Mouse (Mus musculus): ENCODE results near the gene Cybrd1.

Gene Cybrd1

DNA sequence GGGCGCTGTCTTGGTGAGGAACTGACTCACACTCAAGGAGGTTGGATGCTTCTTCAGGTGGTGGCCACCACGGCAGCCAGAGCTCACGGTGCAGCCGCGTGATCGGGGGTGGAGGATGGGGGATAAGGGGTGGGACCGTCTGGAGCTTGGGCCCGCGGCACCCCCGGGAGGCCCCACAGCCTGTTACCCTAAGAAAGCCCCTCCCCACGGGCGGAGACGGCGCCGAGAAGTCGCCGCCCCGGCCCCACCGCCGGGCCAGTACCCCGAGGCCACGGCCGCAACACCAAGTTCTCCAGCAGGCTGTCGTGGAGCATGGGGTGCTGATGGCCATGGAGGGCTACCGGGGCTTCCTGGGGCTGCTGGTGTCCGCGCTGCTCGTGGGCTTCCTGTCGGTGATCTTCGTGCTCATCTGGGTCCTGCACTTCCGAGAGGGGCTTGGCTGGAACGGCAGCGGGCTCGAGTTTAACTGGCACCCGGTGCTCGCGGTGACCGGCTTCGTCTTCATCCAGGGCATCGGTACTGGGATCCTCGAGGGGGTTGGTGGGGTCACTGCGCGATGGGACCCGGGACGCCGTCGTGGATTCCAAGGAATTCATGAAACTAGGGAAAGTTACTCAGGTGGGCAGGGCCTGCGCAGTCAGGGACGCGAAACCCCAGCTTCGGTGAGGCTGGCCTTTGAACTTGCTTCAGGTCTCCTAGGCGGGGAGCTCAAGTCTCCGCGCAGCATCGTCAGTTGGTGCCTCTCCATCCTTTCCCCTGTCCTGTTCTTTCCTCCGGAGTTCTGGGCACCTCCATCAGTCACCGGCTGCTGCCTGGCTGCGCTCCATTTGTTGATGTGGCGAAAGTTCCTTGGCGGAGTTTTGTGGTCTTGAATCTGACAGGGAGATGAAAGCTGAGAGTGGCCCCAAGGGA is at the start of gene Cybrd1:
Gene Cybrd1 (plus strand): TSS at position 127 of the 912 bp plus-strand sequence.
- no peak for DNase-seq

DNA sequence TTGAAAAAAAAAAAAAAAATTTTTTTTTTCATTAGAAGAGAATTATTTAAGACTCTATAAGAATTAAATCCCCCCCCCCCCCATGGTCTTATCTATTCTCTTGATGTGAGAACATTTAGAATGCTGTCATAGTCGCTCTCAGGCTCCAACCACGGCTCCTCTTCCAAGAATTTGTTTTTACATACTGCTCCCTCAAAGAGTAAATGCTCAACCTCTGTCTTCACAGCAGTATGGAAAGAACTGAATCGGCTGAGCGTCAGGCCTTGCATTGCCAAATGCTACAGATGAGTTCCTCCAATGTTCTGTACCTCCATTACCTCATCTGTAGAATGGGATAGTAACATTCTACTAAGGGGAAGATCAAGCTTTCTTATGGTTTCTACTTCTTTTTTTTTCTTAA is 46.1 kb upstream of the Cybrd1 start:
- no peak for DNase-seq

DNA sequence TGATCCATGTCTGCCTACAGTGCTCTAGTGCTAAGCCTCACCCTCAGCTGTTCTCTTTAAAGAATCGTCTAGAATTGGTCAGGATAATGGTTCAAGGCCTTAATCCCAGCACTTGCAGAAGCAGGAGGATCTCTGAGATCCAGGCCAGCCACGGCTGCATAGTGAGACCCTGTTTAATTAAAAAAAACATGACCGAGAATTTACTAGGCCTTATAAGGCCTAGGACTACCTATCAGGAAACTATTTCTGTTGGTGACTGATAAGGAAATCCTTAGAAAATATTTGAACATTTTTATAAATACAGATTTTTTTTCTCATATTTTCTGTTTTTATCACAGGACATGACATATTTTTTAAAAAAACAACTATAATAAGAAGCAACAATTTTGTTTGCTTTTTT is 44.4 kb upstream of the Cybrd1 start:
- DNase-seq = no peak

DNA sequence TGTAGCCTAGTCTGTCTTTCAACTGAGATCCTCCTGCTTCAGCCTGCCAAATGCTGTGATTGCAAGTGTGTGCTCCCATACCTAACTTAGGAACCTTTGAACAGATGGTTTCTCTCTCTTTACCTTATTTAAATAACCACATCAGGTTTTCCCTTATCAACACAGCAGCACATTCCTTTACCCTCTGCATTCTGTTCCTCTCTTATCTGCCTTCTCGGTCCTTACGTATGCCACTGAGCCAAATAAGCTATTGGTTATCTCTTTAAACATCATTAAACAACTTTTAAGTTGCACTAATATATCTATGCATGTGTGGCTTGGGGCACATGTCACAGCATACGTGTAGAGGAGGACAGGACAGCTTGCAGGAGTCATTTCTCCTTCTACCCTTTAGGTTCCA is 43.9 kb upstream of the Cybrd1 start:
- no peak for DNase-seq

DNA sequence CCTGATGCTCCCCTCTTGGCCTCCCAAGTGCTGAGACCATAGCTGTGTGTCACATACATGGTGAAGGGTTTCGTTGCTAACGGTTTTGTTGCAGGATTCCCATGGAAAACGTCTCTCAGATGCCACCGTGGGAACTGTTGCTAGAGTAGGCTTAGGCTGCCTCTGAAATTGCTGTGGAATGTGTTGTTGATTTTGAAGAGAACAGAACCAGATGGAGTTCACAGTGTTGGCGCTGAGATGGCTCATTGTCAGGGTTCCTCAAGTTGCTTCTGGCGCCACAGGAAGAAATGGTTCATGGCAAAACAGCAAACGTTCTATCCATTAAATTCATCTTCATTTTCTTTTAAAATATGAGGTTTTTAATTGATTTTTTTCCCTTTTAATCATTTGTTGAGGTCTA is 35.3 kb upstream of the Cybrd1 start:
- DNase-seq = no peak

DNA sequence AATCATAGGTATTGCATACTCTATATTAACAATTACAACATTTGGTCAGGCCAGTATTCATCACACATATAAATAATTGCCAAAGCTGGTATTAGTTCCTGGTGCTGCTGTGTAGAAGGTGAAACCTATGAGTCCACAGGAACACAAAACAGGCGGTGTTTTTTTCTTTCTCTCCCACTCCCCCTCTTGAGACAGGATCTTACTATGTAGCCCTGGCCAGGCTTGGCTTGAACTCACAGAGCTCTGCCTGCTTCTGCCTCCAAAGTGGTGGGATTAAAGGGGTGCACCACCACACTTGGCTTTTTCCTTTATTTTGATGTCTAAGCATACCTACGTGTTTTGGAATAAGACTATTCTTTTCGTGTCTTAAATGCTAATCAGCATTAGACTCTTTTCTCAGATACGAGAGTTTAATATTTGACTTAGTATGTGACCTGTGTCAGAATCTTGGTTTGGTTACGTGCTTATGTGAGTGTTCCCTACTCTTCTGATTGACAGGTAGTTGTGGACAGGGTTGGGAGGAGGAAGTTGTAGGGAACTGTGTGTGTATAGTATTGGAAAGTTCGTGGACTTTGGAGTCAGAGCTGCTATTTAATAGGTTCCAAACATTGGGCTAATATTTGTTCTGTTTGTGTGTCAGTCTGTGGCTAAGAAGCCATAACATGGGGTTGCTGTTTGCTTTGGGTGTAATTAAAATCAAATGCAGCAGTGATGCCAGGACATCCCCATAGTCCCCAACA is 34.1 kb upstream of the Cybrd1 start:
- DNase-seq = no peak

DNA sequence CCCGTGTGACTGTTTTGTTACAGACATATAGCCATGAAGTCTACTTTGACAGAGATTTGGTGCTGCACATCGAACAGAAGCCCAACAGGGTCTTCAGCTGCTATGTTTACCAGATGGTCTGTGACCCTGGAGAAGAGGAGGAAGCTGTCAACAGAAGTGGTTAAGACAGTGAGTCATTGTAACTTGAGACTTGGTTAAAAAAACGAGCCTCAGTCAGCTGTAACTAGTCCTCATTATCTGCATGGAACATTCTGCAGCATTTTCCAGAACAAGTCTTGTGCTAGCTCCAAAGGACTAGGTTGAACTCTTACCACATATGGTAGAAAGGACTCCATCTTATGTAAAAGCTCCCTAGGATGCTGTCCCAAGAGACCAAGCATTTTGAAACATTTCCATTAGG is 28.0 kb upstream of the Cybrd1 start:
- DNase-seq = no peak

DNA sequence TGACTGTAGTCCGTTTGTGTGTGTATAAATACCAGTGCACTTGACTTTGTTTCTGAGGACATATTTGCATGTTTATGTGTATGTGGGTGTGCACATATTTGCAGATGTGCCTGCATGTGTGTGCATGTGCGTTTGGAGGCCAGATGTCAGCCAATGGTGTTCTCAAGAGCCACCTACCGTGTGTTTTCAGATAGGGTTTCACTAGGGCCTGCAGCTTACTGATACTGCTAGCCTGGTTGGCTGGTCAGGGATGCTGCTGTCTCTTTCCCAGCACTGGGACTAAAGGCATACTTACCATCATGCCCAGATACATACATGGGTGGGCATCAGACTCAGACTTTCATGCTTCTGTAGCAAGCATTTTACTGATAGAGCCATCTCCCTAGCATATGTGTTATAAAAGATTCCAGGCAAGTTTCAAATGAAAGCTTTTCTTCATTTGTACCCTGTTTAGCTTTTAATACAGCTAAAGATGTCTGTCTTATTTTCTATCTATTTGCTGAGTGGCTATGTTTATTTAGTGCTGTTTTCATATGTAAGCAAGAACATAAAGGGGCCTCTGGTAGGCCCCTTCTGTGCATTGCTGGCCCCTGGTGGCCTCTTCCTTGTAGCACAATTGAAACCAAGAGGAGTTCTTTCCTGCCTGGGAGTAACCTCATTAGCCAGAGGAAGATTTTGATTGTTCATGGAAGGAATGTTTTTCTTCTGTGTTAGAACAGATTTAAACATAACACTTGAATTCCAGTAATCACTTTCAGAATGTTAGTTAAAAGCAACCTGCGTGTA is 26.9 kb upstream of the Cybrd1 start:
- no peak for DNase-seq

DNA sequence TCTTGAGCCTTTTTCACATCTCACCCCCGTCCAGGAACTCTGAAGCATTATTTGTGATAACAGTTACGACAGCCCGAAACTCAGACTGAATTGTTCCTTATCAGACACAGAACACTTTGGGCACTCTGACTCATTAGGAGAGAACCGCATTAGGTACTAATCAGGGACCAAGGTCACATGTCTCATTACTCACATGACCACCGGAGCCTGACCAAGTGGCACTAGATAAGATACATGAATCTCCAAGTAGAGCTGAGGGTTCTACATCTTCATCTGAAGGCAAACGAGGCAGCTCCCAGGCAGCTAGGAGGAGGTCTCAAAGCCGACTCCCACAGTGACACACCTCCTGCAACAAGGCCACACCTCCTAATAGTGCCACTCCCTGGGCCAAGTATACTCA is 21.6 kb upstream of the Cybrd1 start:
- no peak for DNase-seq

DNA sequence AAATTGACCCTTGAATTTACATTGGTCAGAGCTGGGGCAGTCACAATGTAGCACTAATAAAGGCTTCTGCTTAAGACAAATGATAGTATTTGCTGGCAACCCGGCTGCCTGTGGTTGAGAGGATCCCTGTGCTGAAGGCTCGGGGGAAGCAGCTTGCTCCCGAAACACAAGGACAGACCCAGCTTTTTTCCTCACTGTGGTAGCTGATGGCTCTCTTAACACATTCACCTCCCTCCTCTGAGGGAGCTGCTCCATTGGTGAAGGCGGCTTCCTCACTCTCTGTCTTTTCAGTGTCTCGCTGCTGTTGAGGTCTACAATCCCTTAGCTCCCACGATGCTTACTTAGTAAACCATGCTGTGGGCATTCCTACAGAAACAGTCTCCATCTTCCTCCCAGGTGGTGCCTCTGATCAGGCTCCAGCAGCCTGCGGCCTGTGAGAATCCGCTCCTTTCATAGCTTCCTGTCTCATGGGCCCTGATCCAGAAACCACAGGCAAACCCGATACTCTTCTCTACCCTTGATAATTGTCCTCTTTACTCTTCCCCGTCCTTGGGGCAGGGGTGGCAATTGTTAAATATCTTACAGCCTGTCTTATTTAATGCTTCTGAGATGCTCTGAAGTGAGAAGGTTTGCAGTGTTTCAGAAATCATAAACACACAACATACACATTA is 15.0 kb upstream of the Cybrd1 start:
- DNase-seq = no peak

DNA sequence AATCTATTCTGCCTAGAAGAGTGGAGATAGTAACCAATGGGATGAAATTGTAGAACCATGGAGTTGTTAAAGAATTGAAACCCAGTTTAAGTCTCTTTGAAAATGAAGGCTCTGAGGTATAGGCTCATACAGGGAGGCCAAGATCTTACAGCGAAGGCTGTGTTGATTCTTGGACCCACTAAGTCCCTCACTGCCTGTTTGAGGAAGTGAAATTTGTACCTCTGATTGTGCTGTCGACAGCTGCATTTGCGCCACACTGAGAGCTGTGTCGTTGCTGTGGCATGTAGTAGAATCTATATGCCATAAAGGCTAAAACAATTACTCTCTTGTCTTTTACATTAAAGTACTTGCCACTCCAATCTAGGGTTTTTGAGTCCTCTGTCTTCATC is 14.4 kb upstream of the Cybrd1 start:
- DNase-seq = no peak

DNA sequence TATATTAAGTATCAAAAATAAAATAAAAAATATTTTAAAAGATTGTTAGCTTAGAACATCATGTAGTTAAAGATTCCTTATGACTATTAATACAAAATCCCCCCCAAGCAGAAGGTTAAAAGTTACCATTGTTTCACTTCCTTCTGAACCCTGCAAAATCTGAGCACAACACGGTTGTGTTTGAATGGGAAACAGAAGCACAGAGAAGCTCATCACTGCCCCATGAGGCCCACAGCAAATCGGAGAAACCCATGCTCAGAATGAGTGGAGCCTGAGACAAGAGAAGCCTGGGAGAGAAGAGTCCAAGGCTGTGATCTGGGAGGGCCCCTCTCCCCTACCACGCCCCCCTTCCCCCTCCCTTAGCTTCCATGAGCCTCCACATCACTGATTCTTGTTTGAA is 13.0 kb upstream of the Cybrd1 start:
- no peak for DNase-seq

DNA sequence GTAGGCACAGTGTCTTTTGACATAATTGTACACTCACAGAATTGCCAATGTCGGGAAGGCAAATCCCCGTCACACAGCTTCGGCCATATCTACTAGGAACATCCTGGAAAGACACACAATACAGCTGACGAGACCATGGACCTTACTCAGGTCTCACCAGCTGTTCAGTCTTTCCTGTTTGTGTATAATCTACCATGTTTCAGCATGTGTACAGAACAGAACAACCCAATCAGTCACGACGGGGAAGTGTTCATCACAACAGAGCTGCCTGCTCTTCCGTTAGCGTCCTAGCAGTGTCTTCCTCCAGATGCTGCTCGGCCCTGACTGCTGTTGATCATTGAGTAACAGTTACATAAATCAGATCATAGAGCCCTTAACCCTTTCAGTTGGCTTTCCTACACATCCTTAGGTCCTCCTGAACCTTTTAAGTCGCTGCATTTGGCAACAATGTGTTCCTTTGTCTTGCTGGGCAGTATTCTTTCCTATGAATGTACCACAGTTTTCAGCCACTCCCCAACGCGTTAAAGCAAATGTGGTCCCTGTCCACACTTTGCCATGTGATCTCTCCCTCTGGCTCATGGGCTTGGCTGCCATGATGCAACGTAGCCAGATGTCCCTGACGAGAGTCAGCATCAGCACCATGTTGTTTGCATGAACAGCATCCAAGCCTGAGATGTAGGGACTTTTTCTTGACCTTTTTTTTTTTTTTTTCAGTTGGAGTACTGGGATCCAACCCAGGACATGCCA is 12.1 kb upstream of the Cybrd1 start:
- no peak for DNase-seq

DNA sequence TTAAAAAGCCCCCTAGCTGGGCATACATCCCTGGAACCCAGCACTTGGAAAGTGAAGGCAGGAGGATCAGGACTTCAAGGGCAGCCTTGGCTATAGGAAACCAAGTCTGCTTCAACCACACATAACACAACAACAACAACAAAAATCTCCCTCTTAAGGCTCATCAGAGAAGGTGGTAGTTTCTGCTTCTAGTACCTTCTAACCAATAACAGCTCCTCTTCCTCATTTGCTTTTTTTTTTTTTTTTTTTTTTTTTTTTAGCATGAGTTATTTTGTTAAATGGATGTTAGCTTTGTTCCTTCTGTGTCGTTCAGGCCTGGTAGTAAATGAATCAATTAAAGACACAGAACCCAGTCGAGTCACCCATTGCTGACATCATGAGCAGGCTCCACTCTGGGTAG is 10.5 kb upstream of the Cybrd1 start:
- no peak for DNase-seq

DNA sequence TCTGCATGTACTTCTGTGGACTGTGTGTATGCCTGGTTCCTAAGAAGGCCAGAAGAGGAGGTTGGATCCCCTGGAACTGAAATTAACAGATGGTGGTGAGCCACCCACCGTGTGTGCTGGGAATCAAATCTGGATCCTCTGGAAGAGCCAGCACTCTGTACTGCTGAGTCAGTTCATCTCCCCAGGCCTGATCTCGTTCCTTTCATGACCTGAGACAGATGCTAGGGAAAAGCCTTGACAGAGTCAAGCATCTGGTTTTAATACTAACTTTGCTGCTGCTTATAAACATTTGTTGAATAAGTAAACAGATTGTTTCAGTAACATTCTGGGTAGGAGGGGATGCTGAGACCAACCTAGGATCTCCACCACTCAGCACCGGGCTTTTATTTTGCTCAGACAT is 9.2 kb upstream of the Cybrd1 start:
- no peak for DNase-seq

DNA sequence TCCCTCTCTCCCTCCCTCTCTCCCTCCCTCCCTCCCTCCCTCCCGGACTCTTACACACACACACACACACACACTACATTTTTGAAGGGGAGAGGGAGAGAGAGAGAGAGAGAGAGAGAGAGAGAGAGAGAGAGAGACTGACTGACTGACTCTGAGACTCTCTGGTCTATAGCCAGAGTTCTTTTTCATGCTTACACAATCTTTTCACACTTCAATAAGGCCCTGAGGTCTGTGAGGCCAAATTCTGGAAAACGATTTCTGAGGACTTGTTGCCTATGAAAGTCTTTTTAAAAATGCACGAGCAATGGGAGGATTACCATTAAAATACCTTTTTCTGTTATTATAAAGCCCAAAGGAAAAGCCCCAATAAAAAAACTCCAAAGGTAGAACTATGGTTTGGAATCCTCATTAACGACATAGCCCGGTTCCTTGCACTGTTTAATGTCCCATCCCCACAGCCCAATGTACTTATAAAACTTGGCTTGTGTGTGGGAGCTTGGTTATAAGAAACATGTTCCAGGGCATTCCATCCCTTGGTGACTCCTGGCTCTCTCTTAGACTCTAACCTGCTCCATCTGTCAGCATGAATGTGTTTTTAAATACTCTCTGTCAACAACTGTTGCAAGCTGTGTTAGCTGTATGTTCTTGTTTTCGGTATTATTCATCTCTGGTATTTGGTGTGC is 4.1 kb upstream of the Cybrd1 start:
- no peak for DNase-seq

DNA sequence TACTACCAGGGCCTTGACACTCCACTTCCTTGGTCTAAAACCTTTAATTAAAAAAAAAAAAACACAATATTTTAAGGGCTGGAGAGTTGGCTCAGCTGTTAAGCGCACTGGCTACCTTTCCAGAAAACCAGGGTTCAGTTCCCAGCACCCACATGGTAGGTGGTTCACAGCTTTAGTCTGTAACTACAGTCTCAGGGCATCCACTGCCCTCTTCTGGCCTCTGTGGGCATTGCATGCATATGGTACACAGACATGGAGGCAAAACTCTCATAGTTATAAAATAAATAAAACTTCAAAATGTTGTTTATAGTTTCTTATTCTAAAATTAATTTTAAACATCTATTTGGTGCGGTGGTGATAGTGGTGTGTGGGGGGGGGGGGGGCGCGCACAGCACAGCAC is 1.6 kb upstream of the Cybrd1 start:
- DNase-seq = no peak

DNA sequence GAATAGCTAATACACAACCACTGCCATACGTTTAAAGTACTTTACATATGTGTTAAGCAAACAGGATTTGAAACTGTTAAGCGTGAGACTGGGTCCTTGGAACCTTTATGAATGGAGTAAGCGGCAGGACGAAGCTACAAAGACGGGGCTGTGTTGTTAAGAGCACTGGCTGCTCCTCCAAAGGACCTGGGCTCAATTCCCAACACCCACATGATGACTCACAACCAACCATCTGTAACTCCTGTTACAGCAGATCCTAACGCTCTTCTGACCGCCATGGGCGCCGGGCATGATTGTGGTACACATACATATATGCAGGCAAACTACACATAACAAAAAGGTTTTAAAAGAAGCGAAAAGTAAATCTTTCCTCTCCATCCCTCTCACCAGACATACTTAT is 3.1 kb downstream of the Cybrd1 start:
- no peak for DNase-seq

DNA sequence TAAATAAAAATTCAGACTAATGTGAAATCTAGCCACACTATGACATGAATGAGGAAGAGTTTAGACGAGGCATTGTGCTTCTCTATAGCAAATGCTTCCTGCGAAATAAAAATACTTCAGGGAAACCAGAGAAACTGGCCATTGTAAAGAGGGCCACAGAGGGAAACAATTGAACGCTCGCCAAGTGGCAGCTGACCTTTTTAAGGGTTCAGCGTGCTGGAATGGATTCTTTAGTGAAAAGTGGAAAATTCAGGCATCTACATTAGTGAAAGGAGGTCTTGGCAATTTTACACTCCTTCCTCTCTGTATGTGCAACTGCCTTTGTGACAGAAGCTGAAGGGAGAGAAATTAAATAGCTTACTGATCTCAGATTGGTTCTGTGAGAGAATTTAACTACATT is 3.7 kb downstream of the Cybrd1 start:
- no peak for DNase-seq

DNA sequence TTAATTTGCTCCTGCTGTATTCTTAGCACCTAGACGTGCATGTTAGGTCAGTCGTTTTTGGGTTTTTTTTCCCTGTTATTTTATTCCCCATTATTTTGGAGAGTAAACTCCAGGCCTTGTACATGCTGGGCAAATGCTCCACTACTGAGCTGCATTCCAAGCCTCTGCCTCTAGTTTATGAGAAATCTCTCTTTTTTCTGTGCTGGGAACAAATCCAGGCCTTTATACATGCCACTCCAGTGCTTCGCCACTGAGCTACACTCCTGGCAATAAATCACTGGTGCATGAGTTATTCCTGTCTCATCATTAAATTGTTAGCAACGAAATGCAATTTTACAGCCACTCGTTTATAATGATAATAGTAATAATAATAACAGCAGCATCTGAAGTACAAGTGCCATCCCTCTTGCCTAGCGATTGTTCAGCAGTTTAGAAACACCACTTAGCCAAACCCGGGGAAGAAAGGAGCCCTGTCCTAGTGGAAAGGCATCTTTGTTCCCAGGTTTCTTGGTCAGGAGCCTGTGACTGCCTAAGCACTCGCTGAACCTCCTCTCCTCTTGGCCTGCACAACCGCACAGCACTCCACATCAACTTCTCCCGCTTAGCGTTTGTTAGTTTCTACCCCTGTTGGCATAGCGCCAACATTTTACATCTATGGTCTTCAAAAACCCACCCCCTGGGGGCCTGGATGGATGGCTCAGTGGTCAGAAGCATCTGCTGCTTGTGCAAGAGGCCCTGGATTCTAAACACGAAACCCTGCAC is 4.7 kb downstream of the Cybrd1 start:
- DNase-seq = no peak

DNA sequence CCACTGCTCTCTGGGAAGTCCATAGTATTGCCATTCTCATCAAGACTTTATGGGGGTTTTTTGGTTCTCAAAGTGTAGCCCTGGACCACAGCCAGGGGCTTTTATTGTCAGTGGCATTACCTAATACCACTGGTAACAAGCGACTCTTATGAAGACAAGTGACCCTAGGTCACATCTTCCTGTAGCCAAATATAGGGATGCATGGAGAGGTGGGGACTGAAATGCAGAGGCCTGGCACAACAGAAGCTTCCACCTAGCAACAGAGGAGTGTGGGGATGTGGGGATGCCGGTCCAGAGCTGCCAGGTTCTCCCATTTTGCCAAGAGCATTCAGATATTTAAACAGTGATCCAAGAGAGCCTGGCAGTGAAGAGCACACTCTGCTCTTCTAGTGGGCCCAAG is 5.9 kb downstream of the Cybrd1 start:
- DNase-seq = no peak

Data from cerebellum, adult 8-10 months (tissue).